Mouse (Mus musculus) MEL (cell line): ENCODE data around the gene Cracr2a. TPM values are rescaled to one million over a fixed set of nuclear protein-coding genes. Genes with fewer than 3 reads are reported as not detected.

Experiments
- DNase-seq: peaks from one replicate; pipeline ENCODE4 v3.0.0; 2011; ENCODE audit warnings: low read depth, low spot score
- H3K27ac ChIP-seq: 2 replicates; pipeline ENCODE4 v1.5.1; 2012; ENCODE audit warnings: low read depth, mild to moderate bottlenecking, control low read depth, low read length, moderate library complexity; ENCODE audit not compliant: control insufficient read depth
- H3K27me3 ChIP-seq, 2 experiments: fragments of 150-350 bp in 1 of 2; sonication (generic) in 1 of 2; 2 replicates each; pipeline ENCODE4 v1.6.1; 2012; ENCODE audit warnings: low read length in 2 of 2, mild to moderate bottlenecking in 2 of 2, improper control_type of control experiment in 1 of 2, moderate library complexity in 1 of 2; ENCODE audit not compliant: insufficient read depth in 2 of 2, control insufficient read depth in 1 of 2
- H3K36me3 ChIP-seq, 2 experiments: 2 replicates each; pipeline ENCODE4 v1.6.1; 2012 to 2014; ENCODE audit warnings: low read length in 2 of 2, improper control_type of control experiment in 1 of 2, inconsistent platforms in 1 of 2, mild to moderate bottlenecking in 1 of 2; ENCODE audit not compliant: insufficient read depth in 2 of 2, control insufficient read depth in 1 of 2
- H3K4me1 ChIP-seq, 2 experiments: fragments of 150-350 bp in 1 of 2; sonication (generic) in 1 of 2; 2 replicates each; pipeline ENCODE4 v1.6.1; 2012; ENCODE audit warnings: low read length in 2 of 2, improper control_type of control experiment in 1 of 2, mild to moderate bottlenecking in 1 of 2; ENCODE audit not compliant: insufficient read depth in 2 of 2, control insufficient read depth in 1 of 2
- H3K4me3 ChIP-seq, 2 experiments: fragments of 150-350 bp in 1 of 2; sonication (generic) in 1 of 2; 2 replicates each; pipeline ENCODE4 v1.5.1; 2012; ENCODE audit warnings: low read depth in 2 of 2, low read length in 2 of 2, mild to moderate bottlenecking in 2 of 2, moderate library complexity in 2 of 2, control low read depth in 1 of 2, improper control_type of control experiment in 1 of 2; ENCODE audit not compliant: control insufficient read depth in 1 of 2, insufficient read depth in 1 of 2
- H3K79me2 ChIP-seq: 2 replicates; pipeline ENCODE4 v1.6.1; 2012; ENCODE audit warnings: mild to moderate bottlenecking, low read length, moderate library complexity; ENCODE audit not compliant: control insufficient read depth, poor library complexity, insufficient read depth
- H3K9ac ChIP-seq: 2 replicates; pipeline ENCODE4 v1.6.1; 2012; ENCODE audit warnings: low read depth, mild to moderate bottlenecking, control low read depth, low read length, moderate library complexity; ENCODE audit not compliant: control insufficient read depth, poor library complexity, severe bottlenecking
- H3K9me3 ChIP-seq: fragments of 150-350 bp; sonication (generic); replicated peaks from 2 replicates; pipeline ENCODE4 v1.6.1; 2012; ENCODE audit warnings: mild to moderate bottlenecking, low read length, improper control_type of control experiment, moderate library complexity; ENCODE audit not compliant: insufficient read depth
- BHLHE40 ChIP-seq: IDR thresholded peaks from 2 replicates; pipeline ENCODE4 v1.6.1; 2012; ENCODE audit warnings: low read depth, mild to moderate bottlenecking, inconsistent platforms, low read length, improper control_type of control experiment, borderline replicate concordance
- CHD2 ChIP-seq: IDR thresholded peaks from 2 replicates; pipeline ENCODE4 v1.6.1; 2011; ENCODE audit warnings: low read length, improper control_type of control experiment
- ELF1 ChIP-seq: IDR thresholded peaks from 2 replicates; pipeline ENCODE4 v1.6.1; 2014; ENCODE audit warnings: low read depth, mild to moderate bottlenecking, inconsistent platforms, low read length, improper control_type of control experiment, moderate library complexity
- ETS1 ChIP-seq: IDR thresholded peaks from 2 replicates; pipeline ENCODE4 v1.6.1; 2012; ENCODE audit warnings: low read depth, mild to moderate bottlenecking, inconsistent platforms, low read length, improper control_type of control experiment, moderate library complexity
- HCFC1 ChIP-seq: IDR thresholded peaks from 2 replicates; pipeline ENCODE4 v1.6.1; 2012; ENCODE audit warnings: low read depth, mild to moderate bottlenecking, inconsistent platforms, low read length, improper control_type of control experiment, moderate library complexity
- MAX ChIP-seq: IDR thresholded peaks from 2 replicates; pipeline ENCODE4 v1.6.1; 2011; ENCODE audit warnings: low read length, improper control_type of control experiment
- MAZ ChIP-seq: IDR thresholded peaks from 2 replicates; pipeline ENCODE4 v1.6.1; 2012; ENCODE audit warnings: low read depth, mild to moderate bottlenecking, inconsistent platforms, low read length, improper control_type of control experiment
- MEF2A ChIP-seq: IDR thresholded peaks from 2 replicates; pipeline ENCODE4 v1.6.1; 2014; ENCODE audit warnings: low read depth, mild to moderate bottlenecking, inconsistent platforms, low read length, improper control_type of control experiment; ENCODE audit not compliant: poor library complexity, insufficient replicate concordance, severe bottlenecking; ENCODE audit errors: extremely low read depth
- MXI1 ChIP-seq: IDR thresholded peaks from 2 replicates; pipeline ENCODE4 v1.6.1; 2011; ENCODE audit warnings: mild to moderate bottlenecking, low read depth, low read length, improper control_type of control experiment
- MYC ChIP-seq: IDR thresholded peaks from 2 replicates; pipeline ENCODE4 v1.6.1; 2011; ENCODE audit warnings: low read depth, mild to moderate bottlenecking, low read length, improper control_type of control experiment, moderate library complexity
- NELFE ChIP-seq: IDR thresholded peaks from 2 replicates; pipeline ENCODE4 v1.6.1; 2011; ENCODE audit warnings: low read depth, low read length, improper control_type of control experiment
- POLR2AphosphoS5 ChIP-seq: IDR thresholded peaks from 2 replicates; pipeline ENCODE4 v1.6.1; 2012; ENCODE audit warnings: low read depth, borderline replicate concordance, mild to moderate bottlenecking, inconsistent platforms, low read length, moderate library complexity, mixed read lengths
- RAD21 ChIP-seq: IDR thresholded peaks from 2 replicates; pipeline ENCODE4 v1.6.1; 2011; ENCODE audit warnings: mild to moderate bottlenecking, low read depth, low read length, improper control_type of control experiment
- RCOR1 ChIP-seq: IDR thresholded peaks from 2 replicates; pipeline ENCODE4 v1.6.1; 2012; ENCODE audit warnings: low read depth, mild to moderate bottlenecking, inconsistent platforms, low read length, improper control_type of control experiment
- TAL1 ChIP-seq: IDR thresholded peaks from 2 replicates; pipeline ENCODE4 v1.6.1; 2012; ENCODE audit warnings: mild to moderate bottlenecking, inconsistent platforms, low read length, moderate library complexity, mixed read lengths
- TCF12 ChIP-seq: IDR thresholded peaks from 2 replicates; pipeline ENCODE4 v1.6.1; 2014; ENCODE audit warnings: low read depth, mild to moderate bottlenecking, inconsistent platforms, low read length, improper control_type of control experiment, moderate library complexity
- UBTF ChIP-seq: IDR thresholded peaks from 2 replicates; pipeline ENCODE4 v1.6.1; 2012; ENCODE audit warnings: low read depth, mild to moderate bottlenecking, inconsistent platforms, low read length, improper control_type of control experiment, moderate library complexity, borderline replicate concordance; ENCODE audit not compliant: insufficient read depth
- USF1 ChIP-seq: IDR thresholded peaks from 2 replicates; pipeline ENCODE4 v1.6.1; 2014; ENCODE audit warnings: low read depth, mild to moderate bottlenecking, inconsistent platforms, low read length, improper control_type of control experiment, moderate library complexity
- USF2 ChIP-seq, 2 experiments: IDR thresholded peaks; 2 replicates each; pipeline ENCODE4 v1.6.1; 2011 to 2012; ENCODE audit warnings: improper control_type of control experiment in 2 of 2, low read length in 2 of 2, borderline replicate concordance in 1 of 2, inconsistent platforms in 1 of 2, low read depth in 1 of 2, mild to moderate bottlenecking in 1 of 2; ENCODE audit not compliant: insufficient read depth in 1 of 2
- ZKSCAN1 ChIP-seq: IDR thresholded peaks from 2 replicates; pipeline ENCODE4 v1.6.1; 2012; ENCODE audit warnings: low read depth, mild to moderate bottlenecking, inconsistent platforms, low read length, improper control_type of control experiment, moderate library complexity
- ZMIZ1 ChIP-seq: IDR thresholded peaks from 2 replicates; pipeline ENCODE4 v1.6.1; 2012; ENCODE audit warnings: low read depth, mild to moderate bottlenecking, inconsistent platforms, low read length, improper control_type of control experiment, moderate library complexity
- polyA plus RNA-seq, 2 experiments: library from polyadenylated mRNA; stranded (reverse) in 1 of 2; unstranded in 1 of 2; fragments of >175 nt in 1 of 2; fragments of >200 nt in 1 of 2; gene quantifications; 2 replicates each; pipeline versions ENCODE4 v1.2.1 to v1.2.4; 2012; ENCODE audit warnings: low replicate concordance in 2 of 2, low read depth in 1 of 2; ENCODE audit not compliant: insufficient read length in 2 of 2, insufficient read depth in 1 of 2, missing spikeins in 1 of 2
- total RNA-seq: library from RNA; depleted of rRNA; stranded (reverse); fragments of 300-350 nt; gene quantifications from 2 replicates; pipeline ENCODE4 v1.2.3, GENCODE M21; 2012

Gene Cracr2a
- total and polyA plus RNA-seq, 3 experiments = 2.2 to 3.1 TPM; not detected in 1

- no peak for TF ChIP-seq MEF2A
- TF ChIP-seq USF2 (IDR thresholded peaks at IDR 0.05; ENCODE audit: borderline replicate concordance in 1 of 2, insufficient read depth in 1 of 2, low read depth in 1 of 2, low read length in 2 of 2) = no peak
- TF ChIP-seq MAZ = no peak
- TF ChIP-seq ETS1 = no peak
- no peak for TF ChIP-seq UBTF
- no peak for TF ChIP-seq MXI1
- no peak for TF ChIP-seq HCFC1
- no peak for TF ChIP-seq BHLHE40
- no peak for TF ChIP-seq USF1
- TF ChIP-seq TAL1 = no peak
- no peak for TF ChIP-seq CHD2
- TF ChIP-seq MAX = no peak
- TF ChIP-seq RCOR1 = no peak
- no peak for TF ChIP-seq POLR2AphosphoS5
- TF ChIP-seq MYC = no peak
- H3K9me3 ChIP-seq = no peaks in the 10 kb centered on the region
- DNase-seq = no peak
- H3K4me1 ChIP-seq = no peaks in the 10 kb centered on the region
- no peaks in the 10 kb centered on the region for H3K36me3 ChIP-seq
- no peak overlapping the region for H3K4me3 ChIP-seq
- no peak overlapping the region for H3K27ac ChIP-seq
- no peak overlapping the region for H3K9ac ChIP-seq
- no peaks in the 10 kb centered on the region for H3K79me2 ChIP-seq
- no peaks in the 10 kb centered on the region for H3K27me3 ChIP-seq
Observed at GRCm38 (mm10) chr6:127687181-127687860, 126.2 kb downstream of the Cracr2a start.

- Histone ChIP-seq H3K4me1 (no peaks in the 10 kb centered on the region), H3K36me3 (no peaks in the 10 kb centered on the region), H3K27me3 (no peaks in the 10 kb centered on the region), H3K79me2 (no peaks in the 10 kb centered on the region), H3K9me3 (no peaks in the 10 kb centered on the region), H3K27ac (no peak overlapping the region), H3K9ac (no peak overlapping the region), H3K4me3 (no peak overlapping the region)
- no peak for DNase-seq
- TF ChIP-seq ZKSCAN1 (no peak), RAD21 (no peak), MAX (no peak), NELFE (no peak), ZMIZ1 (no peak), TCF12 (no peak), ELF1 (no peak), MYC (no peak)
Observed at GRCm38 (mm10) chr6:127692298-127692697, 131.2 kb downstream of the Cracr2a start.
